Mouse (Mus musculus): ENCODE measurements around the gene Nipal3. TPM values are rescaled to one million over a fixed set of nuclear protein-coding genes. Genes with fewer than 3 reads are reported as not detected.

Nipal3 gene
- total and polyA plus RNA-seq, 3 experiments = 3.5 to 10.4 TPM; not detected in 1

DNA sequence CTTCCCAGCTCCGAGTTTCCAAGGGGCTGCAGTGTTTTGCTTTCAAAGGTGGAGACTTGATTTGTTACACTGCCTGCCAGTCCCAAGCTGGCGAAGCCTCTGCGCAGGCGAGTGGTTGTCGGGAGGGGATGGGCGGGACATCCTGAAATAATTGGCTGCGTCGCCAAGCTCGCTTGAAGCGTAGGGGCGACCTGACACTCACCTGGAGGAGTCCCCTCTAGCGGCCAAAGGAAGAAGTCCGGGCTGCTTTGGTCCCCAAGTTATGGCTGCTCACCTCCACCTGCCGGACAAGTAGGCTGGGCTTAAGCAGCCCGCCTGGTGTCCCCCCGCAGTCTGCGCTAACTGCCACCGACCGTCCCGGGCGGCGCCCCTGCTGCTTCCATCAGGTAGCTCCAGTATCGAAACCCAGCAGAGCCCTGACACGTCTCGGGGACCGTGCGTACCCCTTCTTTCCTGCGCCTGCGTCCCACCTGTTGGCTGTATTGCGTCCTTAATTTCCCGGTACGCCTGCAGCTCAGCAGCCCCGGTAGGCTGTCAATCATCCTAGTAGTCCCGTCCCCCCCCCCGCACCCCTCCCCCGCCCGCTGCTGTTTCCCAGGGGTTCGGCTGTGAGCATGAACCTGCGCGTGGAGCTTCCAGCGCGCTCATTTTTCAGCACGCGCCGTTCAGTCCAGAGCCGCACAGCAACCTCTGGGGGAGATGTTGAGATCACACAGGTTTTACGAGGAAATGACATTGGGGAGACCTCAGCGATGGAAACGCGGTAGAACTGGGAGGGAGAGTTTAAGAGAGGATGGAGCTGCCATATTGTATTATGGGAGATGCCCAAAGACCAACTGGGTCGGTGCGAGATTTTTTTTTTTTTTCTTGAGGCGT, at the start of gene Nipal3, which contains the start of gene Stpg1 (continued):
- no peak for TF ChIP-seq ZNF384 (IDR thresholded peaks at IDR 0.05; ENCODE audit: low read depth, low read length)
- 0 out of 2 replicates have a peak, but pooled peaks have one; percentile 32 for TF ChIP-seq TCF12 (IDR thresholded peaks at IDR 0.05; ENCODE audit: low read depth, low read length)
- TF ChIP-seq CHD1 (IDR thresholded peaks at IDR 0.05; ENCODE audit: low read depth, low read length) = 0 out of 2 replicates have a peak, but pooled peaks have one; percentile 9
- no peak for TF ChIP-seq TAL1 (IDR thresholded peaks at IDR 0.05; ENCODE audit: low read length)

DNA sequence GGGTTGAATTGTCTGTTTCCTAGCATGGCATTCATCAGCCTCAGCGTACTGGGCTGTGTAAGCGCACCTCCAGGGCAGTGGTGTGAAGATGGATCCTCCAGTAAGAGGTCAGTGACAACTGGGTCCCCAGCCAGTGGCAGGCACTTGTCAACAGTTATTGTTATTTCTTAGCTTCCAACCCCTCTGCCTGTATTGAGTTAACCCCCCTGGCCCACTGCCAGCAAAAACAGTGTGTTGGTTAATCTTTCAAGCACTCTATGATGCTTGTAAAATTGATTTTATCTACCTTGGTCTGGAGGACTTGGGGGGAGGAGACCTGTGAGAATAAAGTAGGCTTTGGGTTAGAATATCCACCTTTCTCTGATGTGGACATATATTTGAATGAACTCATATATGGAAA, 49.4 kb upstream of the Nipal3 start:
- Histone ChIP-seq H3K36me3 (ENCODE audit: control insufficient read depth in 1 of 2, insufficient read depth in 2 of 2, low read length in 2 of 2) (no peaks in the 10 kb centered on the region), H3K4me1 (ENCODE audit: control insufficient read depth in 1 of 2, insufficient read depth in 2 of 2, low read length in 2 of 2) (peaks cover 3 to 7% of the 10 kb centered on the region in 2 experiments; a peak in 2 of 4 replicates), H3K9ac (ENCODE audit: control insufficient read depth, low read depth, low read length, poor library complexity, severe bottlenecking) (no peak overlapping the region), H3K27ac (ENCODE audit: control insufficient read depth, low read depth, low read length) (no peak overlapping the region), H3K79me2 (ENCODE audit: control insufficient read depth, insufficient read depth, low read length, poor library complexity) (no peaks in the 10 kb centered on the region), H3K27me3 (ENCODE audit: control insufficient read depth in 1 of 2, insufficient read depth in 2 of 2, low read length in 2 of 2) (no peaks in the 10 kb centered on the region), H3K9me3 (replicated peaks; ENCODE audit: insufficient read depth, low read length) (no peaks in the 10 kb centered on the region), H3K4me3 (ENCODE audit: control insufficient read depth in 1 of 2, insufficient read depth in 1 of 2, low read depth in 2 of 2, low read length in 2 of 2) (no peak overlapping the region; a peak in 1 of 4 replicates)
- no peak for TF ChIP-seq MAX (IDR thresholded peaks at IDR 0.05; ENCODE audit: low read length)
- TF ChIP-seq CTCF (IDR thresholded peaks at IDR 0.05 in 2 of 3, conservative IDR thresholded peaks at IDR 0.05 in 1 of 3; ENCODE audit: control insufficient read depth in 1 of 3, insufficient read depth in 1 of 3, low read depth in 2 of 3, low read length in 3 of 3, poor library complexity in 1 of 3, severe bottlenecking in 1 of 3) = no peak
- peak; percentile 16 for DNase-seq (ENCODE audit: low read depth, low spot score)

DNA sequence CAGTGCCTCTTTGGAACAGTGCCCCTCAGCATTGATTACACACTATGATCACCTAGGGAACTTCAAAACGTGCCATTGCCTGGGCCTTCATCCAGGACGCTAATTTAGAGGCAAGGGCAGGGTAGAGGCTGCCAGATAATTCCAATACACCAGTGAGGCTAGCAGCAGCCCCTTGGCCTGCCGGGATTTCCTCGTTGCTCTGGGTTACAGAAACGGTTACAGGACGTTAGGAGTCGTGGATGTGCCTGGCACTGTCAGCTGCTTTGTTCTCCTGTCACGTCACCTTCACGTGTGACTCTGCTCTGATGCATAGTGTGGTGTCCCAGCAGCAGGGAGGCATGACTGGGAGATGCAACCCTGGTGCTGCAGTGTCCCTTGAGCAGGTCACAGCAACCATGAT, 45.2 kb upstream of the Nipal3 start:
- no peak for DNase-seq (ENCODE audit: low read depth, low spot score)
- Histone ChIP-seq H3K4me1 (ENCODE audit: control insufficient read depth in 1 of 2, insufficient read depth in 2 of 2, low read length in 2 of 2) (no peaks in the 10 kb centered on the region; a peak in 2 of 4 replicates), H3K4me3 (ENCODE audit: control insufficient read depth in 1 of 2, insufficient read depth in 1 of 2, low read depth in 2 of 2, low read length in 2 of 2) (no peak overlapping the region), H3K9me3 (replicated peaks; ENCODE audit: insufficient read depth, low read length) (no peaks in the 10 kb centered on the region), H3K79me2 (ENCODE audit: control insufficient read depth, insufficient read depth, low read length, poor library complexity) (no peaks in the 10 kb centered on the region), H3K36me3 (ENCODE audit: control insufficient read depth in 1 of 2, insufficient read depth in 2 of 2, low read length in 2 of 2) (no peaks in the 10 kb centered on the region), H3K27me3 (ENCODE audit: control insufficient read depth in 1 of 2, insufficient read depth in 2 of 2, low read length in 2 of 2) (no peaks in the 10 kb centered on the region; a peak in 1 of 4 replicates), H3K9ac (ENCODE audit: control insufficient read depth, low read depth, low read length, poor library complexity, severe bottlenecking) (no peak overlapping the region), H3K27ac (ENCODE audit: control insufficient read depth, low read depth, low read length) (no peak overlapping the region)
- TF ChIP-seq RAD21 (IDR thresholded peaks at IDR 0.05; ENCODE audit: low read depth, low read length) (no peak), HCFC1 (IDR thresholded peaks at IDR 0.05; ENCODE audit: low read depth, low read length) (no peak), NRF1 (IDR thresholded peaks at IDR 0.05; ENCODE audit: insufficient read depth, low read depth, low read length, poor library complexity, severe bottlenecking) (no peak)

- no peaks in the 10 kb centered on the region; a peak in 1 of 4 replicates for H3K27me3 ChIP-seq (ENCODE audit: control insufficient read depth in 1 of 2, insufficient read depth in 2 of 2, low read length in 2 of 2)
- TF ChIP-seq ZC3H11A (IDR thresholded peaks at IDR 0.05; ENCODE audit: low read depth, low read length) (no peak), POLR2A (IDR thresholded peaks at IDR 0.05; ENCODE audit: control insufficient read depth in 1 of 2, insufficient read depth in 1 of 2, low read depth in 1 of 2, low read length in 2 of 2, poor library complexity in 1 of 2) (no peak)
- H3K36me3 ChIP-seq (ENCODE audit: control insufficient read depth in 1 of 2, insufficient read depth in 2 of 2, low read length in 2 of 2) = no peaks in the 10 kb centered on the region
Measured at GRCm38 (mm10) chr4:135539056-135539455, 44.2 kb upstream of the Nipal3 start.

More at GRCm38 (mm10) chr4:135539056-135539455, 44.2 kb upstream of the Nipal3 start:
- no peaks in the 10 kb centered on the region for H3K9me3 ChIP-seq (replicated peaks; ENCODE audit: insufficient read depth, low read length)
- H3K9ac ChIP-seq (ENCODE audit: control insufficient read depth, low read depth, low read length, poor library complexity, severe bottlenecking) = no peak overlapping the region
- no peaks in the 10 kb centered on the region for H3K79me2 ChIP-seq (ENCODE audit: control insufficient read depth, insufficient read depth, low read length, poor library complexity)
- no peaks in the 10 kb centered on the region; a peak in 1 of 4 replicates for H3K4me1 ChIP-seq (ENCODE audit: control insufficient read depth in 1 of 2, insufficient read depth in 2 of 2, low read length in 2 of 2)
- no peak overlapping the region for H3K27ac ChIP-seq (ENCODE audit: control insufficient read depth, low read depth, low read length)
- H3K4me3 ChIP-seq (ENCODE audit: control insufficient read depth in 1 of 2, insufficient read depth in 1 of 2, low read depth in 2 of 2, low read length in 2 of 2) = no peak overlapping the region
- DNase-seq (ENCODE audit: low read depth, low spot score) = no peak
